Mouse (Mus musculus) cortical plate, adult 2 months (tissue): ENCODE results near the gene Unc93b1.

ENCODE experiments used
- CTCF ChIP-seq: fragments of 200-500 bp; IDR thresholded peaks from 2 replicates; pipeline ENCODE4 v1.5.1; 2011; ENCODE audit warnings: mild to moderate bottlenecking, control low read depth, low read length; ENCODE audit not compliant: insufficient read depth; ENCODE audit errors: extremely low read depth
- POLR2A ChIP-seq: fragments of 200-500 bp; IDR thresholded peaks from 2 replicates; pipeline ENCODE4 v1.6.1; 2011; ENCODE audit warnings: mild to moderate bottlenecking, low read length, control low read depth; ENCODE audit not compliant: insufficient read depth; ENCODE audit errors: extremely low read depth

DNA sequence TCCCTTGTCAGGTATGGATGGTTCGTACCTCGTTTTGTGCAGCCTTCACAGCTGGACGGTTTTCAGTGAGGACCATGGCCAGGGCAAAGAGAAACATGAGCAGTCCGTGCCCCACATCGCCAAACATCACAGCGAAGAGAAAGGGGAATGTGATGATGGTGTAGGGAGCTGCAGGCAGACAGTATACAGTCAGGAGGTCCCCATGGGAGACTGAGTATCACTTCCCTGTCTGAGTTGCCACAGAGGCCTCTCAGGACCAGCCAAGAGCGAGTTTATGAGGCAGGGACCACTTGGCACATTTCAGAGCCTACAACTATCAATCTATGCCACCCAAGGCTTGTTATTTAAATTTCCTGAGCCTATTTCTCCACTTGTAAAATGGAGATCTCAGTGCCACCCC is 36.0 kb upstream of the Unc93b1 start:
- TF ChIP-seq CTCF (no peak), POLR2A (no peak)
